Mouse (Mus musculus): ENCODE measurements around the gene 2310003L06Rik. TPM values are rescaled to one million over a fixed set of nuclear protein-coding genes. Genes with fewer than 3 reads are reported as not detected.

Gene 2310003L06Rik
- not detected in 2 replicates for polyA plus RNA-seq (2015; fragmentation: Nextera tagmentation; extraction: Ambion mirVana)

GRCm38 (mm10) chr5:87969201-87969600, at the start of gene 2310003L06Rik, which contains the start of gene Gm28434:
Gene 2310003L06Rik (plus strand): TSS chr5:87969459.
Gene Gm28434 (plus strand): TSS chr5:87969517.
- Histone ChIP-seq H3K9ac (no peak within 1 kb of the TSS), H3K36me3 (no peaks in the 10 kb centered on the region), H3K4me1 (replicated peaks) (no peaks in the 10 kb centered on the region), H3K9me3 (no peaks in the 10 kb centered on the region), H3K4me2 (no peak within 1 kb of the TSS), H3K27ac (no peak within 1 kb of the TSS), H3K27me3 (no peaks in the 10 kb centered on the region), H3K4me3 (no peak within 1 kb of the TSS)
- no peak for ATAC-seq (ENCODE audit: low FRiP score)
- 60% methylated on average over 2 of the region's 2 CpGs for WGBS

DNA sequence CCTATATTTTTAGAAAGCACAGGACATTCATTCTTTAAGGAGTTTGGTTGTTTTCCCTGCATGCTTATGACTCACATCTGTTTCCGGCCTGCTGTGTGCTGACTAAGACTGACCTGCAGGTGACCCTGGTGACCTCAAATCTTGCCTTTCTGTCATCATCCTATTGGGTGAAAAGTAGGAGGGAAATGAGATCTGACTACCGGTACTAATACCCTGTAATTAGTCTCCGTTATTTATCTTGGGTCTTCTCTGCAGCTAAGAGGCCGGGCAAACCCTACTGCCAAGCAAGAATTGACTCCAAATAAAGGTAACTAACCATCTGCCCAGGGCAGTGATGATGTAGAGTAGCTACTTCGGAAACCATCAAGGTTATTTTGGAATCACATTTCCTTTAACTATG, 43.9 kb upstream of the 2310003L06Rik start, which contains the start of gene Csn3:
Gene Csn3, plus strand, starts transcription at position 208 of the 400 bp plus-strand sequence.
- H3K4me2 ChIP-seq, result no peak within 1 kb of the TSS
- H3K9me3 ChIP-seq, result no peaks in the 10 kb centered on the region
- H3K9ac ChIP-seq, result no peak within 1 kb of the TSS
- H3K27ac ChIP-seq, result no peak within 1 kb of the TSS
- no peak within 1 kb of the TSS for H3K4me3 ChIP-seq
- no peaks in the 10 kb centered on the region for H3K4me1 ChIP-seq (replicated peaks)
- H3K36me3 ChIP-seq, result no peaks in the 10 kb centered on the region
- H3K27me3 ChIP-seq, result no peaks in the 10 kb centered on the region
- 54% methylated on average over 5 of the region's 5 CpGs for WGBS
- no peak for ATAC-seq (ENCODE audit: low FRiP score)

- Histone ChIP-seq H3K4me2 (no peak overlapping the region), H3K36me3 (no peaks in the 10 kb centered on the region), H3K27me3 (no peaks in the 10 kb centered on the region), H3K9ac (no peak overlapping the region), H3K9me3 (no peaks in the 10 kb centered on the region), H3K4me3 (no peak overlapping the region), H3K27ac (no peak overlapping the region), H3K4me1 (replicated peaks) (no peaks in the 10 kb centered on the region)
- no peak for ATAC-seq (ENCODE audit: low FRiP score)
- 35% methylated on average over 1 of the region's 1 CpGs for WGBS
Observed at GRCm38 (mm10) chr5:87931603-87932002, 37.7 kb upstream of the 2310003L06Rik start.

DNA sequence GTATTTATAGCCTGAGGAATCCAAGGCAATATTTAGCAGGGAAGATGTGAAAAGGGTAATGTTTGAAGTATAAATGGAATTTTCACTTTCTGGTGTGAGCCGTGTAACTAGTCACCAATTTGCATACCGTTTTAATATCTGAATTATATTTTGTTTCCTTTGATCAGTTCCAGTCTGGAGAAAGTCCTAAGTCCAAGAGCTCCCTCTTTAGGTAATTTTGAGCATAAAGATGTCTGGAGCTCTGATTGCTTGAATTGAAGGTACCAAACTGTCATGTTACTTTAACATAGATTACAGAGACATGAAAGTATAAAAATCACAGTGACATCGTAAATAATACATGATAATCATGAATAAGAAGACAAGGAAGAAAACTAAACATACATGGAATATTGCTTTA, 28.5 kb upstream of the 2310003L06Rik start:
- Histone ChIP-seq H3K4me1 (replicated peaks) (no peaks in the 10 kb centered on the region), H3K36me3 (no peaks in the 10 kb centered on the region), H3K9me3 (no peaks in the 10 kb centered on the region), H3K9ac (no peak overlapping the region), H3K27ac (no peak overlapping the region), H3K4me3 (no peak overlapping the region), H3K4me2 (no peak overlapping the region), H3K27me3 (no peaks in the 10 kb centered on the region)
- ATAC-seq (ENCODE audit: low FRiP score), result no peak
- WGBS, result 53% methylated on average over 3 of the region's 3 CpGs

- no peaks in the 10 kb centered on the region for H3K36me3 ChIP-seq
- H3K4me1 ChIP-seq (replicated peaks), result no peaks in the 10 kb centered on the region
- H3K4me3 ChIP-seq, result no peak overlapping the region
- H3K27ac ChIP-seq, result no peak overlapping the region
- H3K27me3 ChIP-seq, result no peaks in the 10 kb centered on the region
- H3K9ac ChIP-seq, result no peak overlapping the region
- H3K9me3 ChIP-seq, result no peaks in the 10 kb centered on the region
- no peak for ATAC-seq (ENCODE audit: low FRiP score)
- H3K4me2 ChIP-seq, result no peak overlapping the region
Observed at GRCm38 (mm10) chr5:87942515-87942914, 26.7 kb upstream of the 2310003L06Rik start.

- H3K4me1 ChIP-seq (replicated peaks), result no peaks in the 10 kb centered on the region
- H3K36me3 ChIP-seq, result no peaks in the 10 kb centered on the region
- H3K9me3 ChIP-seq, result no peaks in the 10 kb centered on the region
- no peaks in the 10 kb centered on the region for H3K27me3 ChIP-seq
- H3K9ac ChIP-seq, result no peak overlapping the region
- H3K4me2 ChIP-seq, result no peak overlapping the region
- ATAC-seq (ENCODE audit: low FRiP score), result no peak
- no peak overlapping the region for H3K4me3 ChIP-seq
- no peak overlapping the region for H3K27ac ChIP-seq
Observed at GRCm38 (mm10) chr5:87951836-87952235, 17.4 kb upstream of the 2310003L06Rik start.

DNA sequence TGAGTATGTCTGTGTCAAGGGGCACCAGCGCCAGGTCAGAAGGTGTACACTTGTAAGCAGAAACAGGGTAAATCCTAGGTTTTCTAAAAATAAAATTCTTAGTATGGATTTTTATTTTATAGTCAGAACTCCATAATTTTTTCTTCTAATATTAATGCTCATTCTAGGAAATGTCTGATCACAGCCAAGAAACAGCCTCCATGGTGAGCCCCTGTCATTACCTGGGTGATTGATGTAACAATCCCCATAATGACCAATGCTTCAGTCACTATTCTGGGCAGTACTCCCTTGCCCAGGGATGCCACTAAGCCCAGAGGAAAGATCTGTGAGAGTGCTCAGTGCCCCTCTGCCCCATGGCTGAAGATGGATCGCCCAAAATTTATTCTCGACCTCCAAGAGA, 9.9 kb downstream of the 2310003L06Rik start, which contains the start of gene Cabs1:
Gene Cabs1, plus strand, starts transcription at position 301 of the 400 bp plus-strand sequence.
- no peaks in the 10 kb centered on the region for H3K36me3 ChIP-seq
- no peak within 1 kb of the TSS for H3K4me3 ChIP-seq
- H3K4me1 ChIP-seq (replicated peaks), result no peaks in the 10 kb centered on the region
- H3K27ac ChIP-seq, result no peak within 1 kb of the TSS
- H3K9ac ChIP-seq, result no peak within 1 kb of the TSS
- WGBS, result 93% methylated on average over 3 of the region's 3 CpGs
- H3K27me3 ChIP-seq, result no peaks in the 10 kb centered on the region
- no peak within 1 kb of the TSS for H3K4me2 ChIP-seq
- no peaks in the 10 kb centered on the region for H3K9me3 ChIP-seq
- no peak for ATAC-seq (ENCODE audit: low FRiP score)

DNA sequence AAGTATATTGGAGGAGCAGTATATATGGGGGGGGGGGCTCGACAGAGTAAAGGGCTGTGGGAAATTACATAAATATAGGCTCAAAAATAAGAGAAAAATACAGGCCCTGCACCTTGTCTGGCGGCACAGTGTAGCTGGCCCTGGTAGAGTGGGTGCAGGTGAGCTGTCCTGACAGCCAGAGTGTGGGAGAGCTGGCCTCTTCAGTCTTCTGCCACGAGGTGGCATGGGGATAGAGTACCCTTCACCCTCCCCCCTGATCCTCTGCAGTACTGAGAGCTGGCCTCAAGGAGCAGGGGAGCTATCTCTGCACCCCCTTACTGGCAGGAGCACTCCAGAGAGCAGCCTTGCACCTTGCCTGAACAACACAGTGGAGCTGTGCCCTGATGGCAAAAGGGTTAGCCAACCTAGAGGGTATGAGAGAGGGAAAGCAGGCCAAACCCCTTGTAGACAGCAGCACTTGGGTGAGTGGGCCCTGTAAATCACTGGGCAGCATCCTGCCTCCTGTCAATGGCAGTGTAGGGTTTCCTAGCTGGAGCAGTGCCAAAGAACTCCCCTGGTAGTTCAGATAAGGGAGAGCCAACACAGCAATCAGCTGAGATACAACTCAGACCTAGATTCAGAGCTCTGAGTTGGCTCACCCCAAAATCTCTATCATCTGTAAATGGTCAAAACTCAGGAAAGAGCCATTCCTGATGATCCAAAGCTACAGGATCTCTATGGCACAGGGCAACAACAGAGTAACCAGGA, 13.4 kb downstream of the 2310003L06Rik start:
- H3K27ac ChIP-seq, result no peak overlapping the region
- no peaks in the 10 kb centered on the region for H3K27me3 ChIP-seq
- no peak overlapping the region for H3K9ac ChIP-seq
- ATAC-seq (ENCODE audit: low FRiP score), result no peak
- H3K4me1 ChIP-seq (replicated peaks), result no peaks in the 10 kb centered on the region
- H3K9me3 ChIP-seq, result no peaks in the 10 kb centered on the region
- no peak overlapping the region for H3K4me3 ChIP-seq
- no peaks in the 10 kb centered on the region for H3K36me3 ChIP-seq
- no peak overlapping the region for H3K4me2 ChIP-seq
- WGBS, result 62% methylated on average over 3 of the region's 3 CpGs

DNA sequence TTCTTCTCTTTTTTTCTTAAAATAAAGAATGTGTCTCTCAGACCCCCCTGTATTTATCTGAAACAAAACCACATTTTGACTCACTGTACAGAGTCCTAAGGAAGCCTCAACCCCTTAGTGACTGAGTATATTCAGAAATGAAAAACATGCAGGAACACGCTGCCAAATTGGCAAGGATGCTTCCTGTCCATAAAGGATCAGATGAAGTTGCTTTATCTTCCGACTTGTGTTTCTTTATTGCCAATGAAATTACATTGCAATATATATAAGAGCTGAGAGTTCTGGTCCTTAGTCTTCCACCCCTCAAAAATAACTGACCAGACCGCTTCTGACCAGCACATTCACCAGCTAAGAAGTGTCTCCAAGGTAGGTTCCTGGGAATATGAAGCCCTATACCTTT, 33.0 kb downstream of the 2310003L06Rik start, which contains the start of gene Smr3a:
Gene Smr3a, plus strand, starts transcription at position 301 of the 400 bp plus-strand sequence.
- no peak for ATAC-seq (ENCODE audit: low FRiP score)
- 89% methylated on average over 3 of the region's 3 CpGs for WGBS
- no peaks in the 10 kb centered on the region for H3K4me1 ChIP-seq (replicated peaks)

GRCm38 (mm10) chr5:88005241-88005640, 36.0 kb downstream of the 2310003L06Rik start:
- H3K27ac ChIP-seq, result no peak overlapping the region
- no peak overlapping the region for H3K4me2 ChIP-seq
- ATAC-seq (ENCODE audit: low FRiP score), result no peak
- H3K36me3 ChIP-seq, result no peaks in the 10 kb centered on the region
- no peak overlapping the region for H3K4me3 ChIP-seq
- H3K4me1 ChIP-seq (replicated peaks), result no peaks in the 10 kb centered on the region
- no peaks in the 10 kb centered on the region for H3K9me3 ChIP-seq
- no peaks in the 10 kb centered on the region for H3K27me3 ChIP-seq
- H3K9ac ChIP-seq, result no peak overlapping the region

More for the DNA sequence above, 33.0 kb downstream of the 2310003L06Rik start, which contains the start of gene Smr3a:
- Histone ChIP-seq H3K9ac (no peak within 1 kb of the TSS), H3K27ac (no peak within 1 kb of the TSS), H3K9me3 (no peaks in the 10 kb centered on the region), H3K4me2 (no peak within 1 kb of the TSS), H3K27me3 (no peaks in the 10 kb centered on the region), H3K36me3 (no peaks in the 10 kb centered on the region), H3K4me3 (no peak within 1 kb of the TSS)

Other genes starting within 250 kb of the 2310003L06Rik start
- not detected in 2 replicates for gene Csn1s2a, start 194.9 kb upstream of the 2310003L06Rik start, polyA plus RNA-seq (2015; fragmentation: Nextera tagmentation; extraction: Ambion mirVana)
- not detected in 2 replicates for gene Csn1s2b, start 161.4 kb upstream of the 2310003L06Rik start, polyA plus RNA-seq (2015; fragmentation: Nextera tagmentation; extraction: Ambion mirVana)
- gene Prr27, start 143.8 kb upstream of the 2310003L06Rik start, polyA plus RNA-seq (2015; fragmentation: Nextera tagmentation; extraction: Ambion mirVana), result not detected in 2 replicates
- gene Odam, start 84.4 kb upstream of the 2310003L06Rik start, polyA plus RNA-seq (2015; fragmentation: Nextera tagmentation; extraction: Ambion mirVana), result not detected in 2 replicates
- gene Csn3, start 43.9 kb upstream of the 2310003L06Rik start, polyA plus RNA-seq (2015; fragmentation: Nextera tagmentation; extraction: Ambion mirVana), result not detected in 2 replicates
- not detected in 2 replicates for gene Gm28434, start 58 bp downstream of the 2310003L06Rik start, polyA plus RNA-seq (2015; fragmentation: Nextera tagmentation; extraction: Ambion mirVana)
- gene Cabs1, start 10.0 kb downstream of the 2310003L06Rik start, polyA plus RNA-seq (2015; fragmentation: Nextera tagmentation; extraction: Ambion mirVana), result not detected in 2 replicates
- gene Smr3a, start 33.1 kb downstream of the 2310003L06Rik start, polyA plus RNA-seq (2015; fragmentation: Nextera tagmentation; extraction: Ambion mirVana), result not detected in 2 replicates
- not detected in 2 replicates for gene Smr2, start 117.1 kb downstream of the 2310003L06Rik start, polyA plus RNA-seq (2015; fragmentation: Nextera tagmentation; extraction: Ambion mirVana)
- gene Gm11116, start 142.1 kb downstream of the 2310003L06Rik start, polyA plus RNA-seq (2015; fragmentation: Nextera tagmentation; extraction: Ambion mirVana), result not detected in 2 replicates
- gene Gm11115, start 184.6 kb downstream of the 2310003L06Rik start, polyA plus RNA-seq (2015; fragmentation: Nextera tagmentation; extraction: Ambion mirVana), result not detected in 2 replicates

Measured in hindbrain, embryonic 13.5 days (tissue).